Mouse (Mus musculus) urinary bladder, adult 2 months (tissue): Measurements from ENCODE around the gene Ptgis. TPM values are rescaled to one million over a fixed set of nuclear protein-coding genes. Genes with fewer than 3 reads are reported as not detected.

Source experiments
- DNase-seq: peaks from one replicate; pipeline ENCODE4 v3.0.0; 2022; ENCODE audit warnings: low spot score
- polyA plus RNA-seq: library from polyadenylated mRNA; depleted of rRNA; stranded (reverse); fragments of >200 nt; gene quantifications from 2 replicates; pipeline ENCODE4 v1.2.3, GENCODE M21; 2012

The Ptgis gene
- polyA plus RNA-seq, 1 experiment: 98.4 TPM

- DNase-seq: no peak
Measured at GRCm38 (mm10) chr2:167263040-167263810, 22.8 kb upstream of the Ptgis start.

- no peak for DNase-seq
Measured at GRCm38 (mm10) chr2:167262433-167262832, 22.0 kb upstream of the Ptgis start.

- DNase-seq: no peak
Measured at GRCm38 (mm10) chr2:167261106-167261505, 20.7 kb upstream of the Ptgis start.

GRCm38 (mm10) chr2:167257790-167258189, 17.4 kb upstream of the Ptgis start:
- no peak for DNase-seq

GRCm38 (mm10) chr2:167254808-167255207, 14.4 kb upstream of the Ptgis start:
- DNase-seq: no peak

GRCm38 (mm10) chr2:167254185-167254584, 13.8 kb upstream of the Ptgis start:
- DNase-seq: no peak

GRCm38 (mm10) chr2:167253476-167253875, 13.1 kb upstream of the Ptgis start:
- DNase-seq: no peak

- no peak for DNase-seq
Measured at GRCm38 (mm10) chr2:167252057-167252687, 11.8 kb upstream of the Ptgis start.

- no peak for DNase-seq
Measured at GRCm38 (mm10) chr2:167250736-167251337, 10.4 kb upstream of the Ptgis start.

- DNase-seq: no peak
Measured at GRCm38 (mm10) chr2:167250003-167250735, 9.8 kb upstream of the Ptgis start.

- DNase-seq: no peak
Measured at GRCm38 (mm10) chr2:167249591-167249990, 9.2 kb upstream of the Ptgis start.

GRCm38 (mm10) chr2:167247823-167248222, 7.4 kb upstream of the Ptgis start:
- no peak for DNase-seq

GRCm38 (mm10) chr2:167246704-167247103, 6.3 kb upstream of the Ptgis start:
- DNase-seq: no peak

- DNase-seq: no peak
Measured at GRCm38 (mm10) chr2:167244892-167245291, 4.5 kb upstream of the Ptgis start.

- no peak for DNase-seq
Measured at GRCm38 (mm10) chr2:167243831-167244563, 3.6 kb upstream of the Ptgis start.

GRCm38 (mm10) chr2:167239262-167239661, 1.1 kb downstream of the Ptgis start:
- no peak for DNase-seq

- no peak for DNase-seq
Measured at GRCm38 (mm10) chr2:167237224-167237623, 3.2 kb downstream of the Ptgis start.

GRCm38 (mm10) chr2:167236174-167236573, 4.2 kb downstream of the Ptgis start:
- DNase-seq: no peak

- no peak for DNase-seq
Measured at GRCm38 (mm10) chr2:167235338-167236018, 4.9 kb downstream of the Ptgis start.

GRCm38 (mm10) chr2:167233771-167234170, 6.6 kb downstream of the Ptgis start:
- DNase-seq: no peak

GRCm38 (mm10) chr2:167233009-167233335, 7.4 kb downstream of the Ptgis start:
- no peak for DNase-seq
